Mouse (Mus musculus) megakaryocyte, embryonic 14.5 days (primary cell): ENCODE measurements around the gene Fgfr2.

Experiments
- FLI1 ChIP-seq: IDR thresholded peaks from 2 replicates; pipeline ENCODE4 v1.6.1; 2012; ENCODE audit warnings: low read length, inconsistent platforms, mixed read lengths
- GATA1 ChIP-seq: IDR thresholded peaks from 3 replicates; pipeline ENCODE4 v1.6.1; 2012; ENCODE audit warnings: mixed read lengths, low read length, inconsistent platforms, borderline replicate concordance

GRCm38 (mm10) chr7:130673169-130674033, 2449.7 kb downstream of the Fgfr2 start:
- TF ChIP-seq GATA1 (no peak), FLI1 (no peak)
